Mouse (Mus musculus) fat pad, adult 2 months (tissue): ENCODE results near the gene Gm13119.
"Not testable (repeated sequence)": the region's sequence is repeated elsewhere in the genome, so short reads cannot be mapped to it uniquely, and the experiment has no call there.

Experiments used
- DNase-seq: peaks from one replicate; pipeline ENCODE4 v3.0.0-alpha.2; 2011; ENCODE audit warnings: low read depth, low spot score; ENCODE audit errors: extremely low read depth

The Gm13119 gene

GRCm38 (mm10) chr4:144357642-144358041 is at the start of gene Gm13119:
Gene Gm13119 (plus strand): TSS chr4:144357942.
- DNase-seq: not testable (repeated sequence)

DNA sequence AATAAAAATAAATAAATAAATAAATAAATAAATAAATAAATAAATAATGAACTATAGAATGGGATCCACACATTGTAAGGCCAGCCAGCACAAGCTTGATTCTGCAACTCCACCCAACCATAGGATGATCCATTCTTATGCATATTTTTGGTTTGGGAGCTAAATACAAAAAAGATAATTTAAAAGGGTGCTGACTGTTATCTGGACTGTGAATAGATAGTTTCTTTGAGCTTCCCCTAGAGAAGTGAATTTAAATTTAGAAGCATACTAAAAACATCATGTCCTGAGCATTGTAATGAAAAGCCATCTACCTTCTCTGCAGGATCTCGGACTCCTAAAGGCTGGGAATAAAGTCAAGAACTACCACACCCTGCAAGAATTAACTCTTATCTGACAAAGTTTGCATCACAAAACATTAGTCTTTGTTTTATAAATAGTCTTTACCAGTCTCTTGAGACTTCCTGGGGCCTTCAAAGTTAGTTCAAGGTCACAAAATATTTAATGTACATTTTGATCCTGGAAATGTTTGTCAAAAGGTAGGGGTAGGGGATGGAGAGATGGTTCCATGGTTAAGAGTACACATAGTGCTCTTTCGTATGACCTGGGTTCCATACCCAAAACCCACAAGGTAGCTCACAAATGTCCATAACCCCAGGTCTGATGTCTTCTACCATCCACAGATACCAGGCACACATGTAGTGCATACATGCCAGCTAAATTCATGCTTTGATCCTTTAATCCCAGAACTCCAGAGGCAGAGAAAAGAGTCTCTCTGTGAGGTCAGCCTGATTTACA is 44.9 kb upstream of the Gm13119 start:
- not testable (repeated sequence) for DNase-seq

DNA sequence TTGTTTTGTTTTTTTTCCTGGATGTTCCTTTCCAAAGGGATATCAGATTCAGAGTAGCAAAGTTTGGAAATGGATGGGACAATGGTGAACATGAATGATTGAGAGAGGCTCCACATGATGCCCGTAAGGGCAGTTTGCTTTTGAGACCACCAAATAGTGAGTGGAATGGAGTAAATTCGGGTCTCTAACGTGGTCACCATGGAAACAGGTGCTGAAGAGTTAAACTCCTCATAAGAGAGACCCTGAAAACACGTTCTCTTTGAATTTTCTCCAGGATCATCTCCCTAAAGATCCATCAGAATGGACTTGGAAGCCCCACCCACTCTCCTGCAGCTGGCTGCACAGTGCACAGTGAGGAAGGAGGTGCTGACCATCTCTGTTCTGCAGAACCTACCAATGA is 27.8 kb upstream of the Gm13119 start, which contains the start of gene Gm13128:
Gm13128 (plus strand) TSS at position 301 of the 400 bp plus-strand sequence.
- DNase-seq: not testable (repeated sequence)

DNA sequence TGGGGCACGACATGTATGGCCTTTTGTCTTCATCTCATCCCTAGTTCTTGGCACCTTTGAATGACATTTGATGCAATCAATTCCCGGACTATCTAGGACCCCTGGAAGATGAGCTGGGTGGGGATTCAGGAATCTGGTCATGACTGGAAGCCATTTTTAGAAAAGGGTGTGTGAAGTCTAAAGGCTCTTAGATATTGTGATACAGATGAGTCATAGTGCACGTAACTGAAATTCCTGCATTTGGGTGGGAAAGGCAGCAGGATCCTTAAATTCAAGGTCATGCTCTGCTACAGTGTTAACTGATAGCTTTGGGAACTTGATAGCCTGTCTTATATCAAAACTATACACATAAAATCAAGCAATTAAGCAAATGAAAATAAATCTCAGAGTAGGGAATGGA is 21.9 kb upstream of the Gm13119 start:
- not testable (repeated sequence) for DNase-seq

DNA sequence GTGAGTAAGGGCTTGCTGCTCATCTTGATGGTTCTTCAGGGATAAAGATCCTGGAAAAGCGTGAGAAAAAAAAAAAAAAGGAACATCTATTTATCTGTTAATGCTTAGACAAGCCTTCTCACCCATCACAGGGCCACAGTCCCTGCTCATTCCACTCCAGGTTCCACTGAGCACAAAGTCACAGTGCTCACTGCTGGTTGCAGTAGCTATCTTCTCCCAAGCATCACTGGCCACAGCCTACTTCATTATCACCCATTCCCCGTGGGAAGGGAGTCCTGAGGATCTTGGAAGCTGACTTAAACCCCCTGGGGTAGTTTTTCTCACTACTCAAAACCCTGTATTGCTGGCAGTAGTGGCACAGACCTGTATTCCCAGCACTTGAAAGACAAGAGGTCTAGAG is 20.2 kb downstream of the Gm13119 start, which contains the start of gene Pramef20:
Pramef20 (minus strand) TSS at position 23 of the 400 bp plus-strand sequence.
- no peak for DNase-seq

GRCm38 (mm10) chr4:144396316-144396715 is 38.6 kb downstream of the Gm13119 start:
- DNase-seq: no peak

GRCm38 (mm10) chr4:144402712-144403111 is 45.0 kb downstream of the Gm13119 start:
- no peak for DNase-seq

DNA sequence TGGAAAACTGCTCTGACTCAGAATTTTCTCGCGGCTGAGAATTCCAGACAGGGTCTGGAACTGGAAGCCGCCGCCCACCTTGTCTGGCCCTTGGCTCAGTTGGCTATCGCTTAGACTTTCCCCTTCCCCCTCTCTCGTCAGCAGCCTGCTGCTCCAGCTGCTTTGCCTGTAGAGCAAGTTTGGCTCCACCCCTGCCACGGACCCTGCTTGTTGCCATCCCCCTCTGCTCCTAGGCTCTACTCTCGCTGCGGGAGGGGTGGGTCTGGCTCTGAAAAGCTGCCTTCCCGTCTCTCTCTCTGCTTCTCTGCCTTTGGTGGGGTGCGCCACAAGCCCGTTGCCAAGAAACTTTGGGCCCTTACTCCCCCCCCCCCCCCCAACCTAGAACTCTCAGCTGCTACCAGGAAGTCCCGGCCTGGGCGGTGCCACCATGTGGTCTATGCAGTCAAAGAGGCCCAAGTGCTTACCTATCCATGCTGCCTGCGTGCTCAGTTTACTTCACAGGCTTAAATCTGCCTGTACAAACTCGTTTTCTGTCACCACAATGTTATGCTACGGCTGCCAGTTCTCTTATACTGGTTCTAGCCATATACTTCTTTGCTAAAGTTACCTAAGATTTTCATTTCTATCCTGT is 46.8 kb downstream of the Gm13119 start:
- DNase-seq: peak; percentile 45

DNA sequence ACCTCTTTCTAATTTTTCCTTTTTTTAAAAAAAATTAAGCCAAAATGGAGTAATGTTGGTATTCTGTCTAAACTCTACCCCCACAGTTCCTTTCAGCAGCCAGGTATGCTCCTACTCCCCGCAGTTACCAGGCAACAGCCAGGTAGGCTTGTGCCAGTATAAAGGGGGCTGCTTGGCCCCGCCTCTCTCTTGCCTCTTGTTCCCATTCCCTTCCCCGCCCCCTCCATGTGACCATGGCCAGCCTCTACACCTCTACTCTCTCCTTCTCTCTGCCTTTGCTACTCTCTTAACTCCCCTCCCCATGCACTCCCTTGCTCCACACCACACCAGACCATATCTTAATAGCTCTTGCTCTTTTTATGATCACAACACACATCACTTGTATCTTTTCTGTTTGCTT is 48.5 kb downstream of the Gm13119 start:
- DNase-seq: no peak

DNA sequence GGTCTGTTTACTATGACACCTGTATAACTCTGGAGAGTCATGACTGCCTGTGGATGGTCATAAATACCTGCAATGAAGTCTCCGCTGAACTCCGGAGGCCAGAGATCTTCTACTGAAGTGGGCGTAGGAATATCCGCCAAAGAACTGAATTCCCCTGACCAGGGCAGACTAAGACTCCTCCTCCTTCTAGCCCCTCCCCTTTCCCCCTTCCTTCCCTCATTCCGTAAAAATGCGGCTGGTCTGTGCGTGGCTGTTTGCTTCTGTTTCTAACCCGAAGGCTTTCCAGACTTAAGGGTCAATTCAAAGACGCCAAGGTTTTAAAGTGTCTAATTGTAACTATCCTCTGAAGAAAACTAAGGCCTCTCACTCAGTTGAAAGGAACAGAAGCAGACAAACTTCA is 50.5 kb downstream of the Gm13119 start, which contains the start of gene Pramef12:
Pramef12 (minus strand) TSS at position 175 of the 400 bp plus-strand sequence.
- no peak for DNase-seq
